Mouse (Mus musculus): ENCODE results near the gene Tubgcp2. TPM values are rescaled to one million over a fixed set of nuclear protein-coding genes. Genes with fewer than 3 reads are reported as not detected.

The Tubgcp2 gene
- polyA plus RNA-seq, 1 experiment from 2014 or later = 40.5 TPM

DNA sequence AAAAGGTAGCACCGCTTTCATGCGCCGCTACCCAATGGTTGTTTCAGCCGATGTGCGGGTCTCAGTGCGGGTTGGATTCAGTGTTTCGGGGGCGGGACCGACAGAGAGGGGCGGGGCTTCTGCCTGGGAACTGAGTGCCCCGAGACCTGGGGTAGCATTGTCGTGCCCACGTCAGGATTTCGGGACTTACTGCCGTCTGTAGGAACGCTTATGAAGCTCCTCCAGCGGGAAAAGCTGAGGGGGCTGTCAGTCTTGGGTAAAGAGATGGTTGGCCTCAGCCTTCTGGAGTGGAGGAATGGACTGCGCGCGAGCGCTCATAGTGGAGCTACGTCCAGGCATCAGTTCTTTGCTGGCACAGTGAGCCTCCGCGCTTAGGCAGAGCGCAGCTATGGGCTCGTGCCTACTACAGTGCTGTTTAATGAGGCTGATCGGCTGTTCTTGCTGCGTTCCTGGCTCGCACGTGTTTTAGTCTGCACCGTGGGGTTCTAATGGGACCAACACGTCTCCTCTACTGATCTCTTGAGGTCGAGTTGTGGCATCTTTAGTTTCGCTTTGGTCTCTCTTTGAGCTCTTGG, 12.7 kb upstream of the Tubgcp2 start:
- peaks cover 18% of the 10 kb centered on the region for H3K4me1 ChIP-seq (ENCODE audit: control insufficient read depth, insufficient read depth, low read length)
- H3K27me3 ChIP-seq (ENCODE audit: control insufficient read depth, insufficient read depth, low read length) = peaks cover 79% of the 10 kb centered on the region
- no peak overlapping the region for H3K27ac ChIP-seq (ENCODE audit: low read length)
- no peaks in the 10 kb centered on the region for H3K9me3 ChIP-seq (replicated peaks; ENCODE audit: control insufficient read depth, low read length)
- WGBS = under 1% methylated on average over 34 of the region's 34 CpGs
- peak; percentile 60; the same call in 1 of the 2 replicates for ATAC-seq (ENCODE audit: insufficient read depth, low FRiP score)
- 0 out of 2 replicates have a peak overlapping the region, but pooled peaks have one; percentile 12 for H3K9ac ChIP-seq (ENCODE audit: low read length)
- H3K4me2 ChIP-seq (ENCODE audit: low read depth, low read length) = peak overlapping the region; percentile 71
- no peaks in the 10 kb centered on the region for H3K36me3 ChIP-seq (ENCODE audit: control insufficient read depth, insufficient read depth, low read length)
- peak overlapping the region; percentile 45 for H3K4me3 ChIP-seq (replicated peaks; ENCODE audit: low read length)

GRCm38 (mm10) chr7:140048361-140049114, 12.1 kb upstream of the Tubgcp2 start, which contains the start of gene Msx3:
Gene Msx3, minus strand, starts transcription at chr7:140049089.
- Histone ChIP-seq H3K27me3 (ENCODE audit: control insufficient read depth, insufficient read depth, low read length) (peaks cover 76% of the 10 kb centered on the region), H3K4me2 (ENCODE audit: low read depth, low read length) (peak within 1 kb of the TSS; percentile 71), H3K27ac (ENCODE audit: low read length) (no peak within 1 kb of the TSS), H3K4me1 (ENCODE audit: control insufficient read depth, insufficient read depth, low read length) (peaks cover 18% of the 10 kb centered on the region), H3K36me3 (ENCODE audit: control insufficient read depth, insufficient read depth, low read length) (no peaks in the 10 kb centered on the region), H3K9me3 (replicated peaks; ENCODE audit: control insufficient read depth, low read length) (no peaks in the 10 kb centered on the region), H3K9ac (ENCODE audit: low read length) (0 out of 2 replicates have a peak within 1 kb of the TSS, but pooled peaks have one; percentile 12), H3K4me3 (replicated peaks; ENCODE audit: low read length) (peak within 1 kb of the TSS; percentile 45)
- ATAC-seq (ENCODE audit: insufficient read depth, low FRiP score) = peak; percentile 39; the same call in 1 of the 2 replicates
- WGBS = 1% methylated on average over 56 of the region's 56 CpGs

GRCm38 (mm10) chr7:140047811-140048311, 11.4 kb upstream of the Tubgcp2 start:
- Histone ChIP-seq H3K27me3 (ENCODE audit: control insufficient read depth, insufficient read depth, low read length) (peaks cover 76% of the 10 kb centered on the region), H3K9me3 (replicated peaks; ENCODE audit: control insufficient read depth, low read length) (no peaks in the 10 kb centered on the region), H3K4me1 (ENCODE audit: control insufficient read depth, insufficient read depth, low read length) (peaks cover 18% of the 10 kb centered on the region), H3K4me2 (ENCODE audit: low read depth, low read length) (peak overlapping the region; percentile 71), H3K36me3 (ENCODE audit: control insufficient read depth, insufficient read depth, low read length) (no peaks in the 10 kb centered on the region), H3K27ac (ENCODE audit: low read length) (no peak overlapping the region), H3K9ac (ENCODE audit: low read length) (0 out of 2 replicates have a peak overlapping the region, but pooled peaks have one; percentile 32), H3K4me3 (replicated peaks; ENCODE audit: low read length) (peak overlapping the region; percentile 45)
- no peak for ATAC-seq (ENCODE audit: insufficient read depth, low FRiP score)
- under 1% methylated on average over 33 of the region's 33 CpGs for WGBS

GRCm38 (mm10) chr7:140045546-140045945, 9.1 kb upstream of the Tubgcp2 start:
- Histone ChIP-seq H3K27me3 (ENCODE audit: control insufficient read depth, insufficient read depth, low read length) (peaks cover 59% of the 10 kb centered on the region), H3K27ac (ENCODE audit: low read length) (no peak overlapping the region), H3K4me2 (ENCODE audit: low read depth, low read length) (no peak overlapping the region), H3K9me3 (replicated peaks; ENCODE audit: control insufficient read depth, low read length) (no peaks in the 10 kb centered on the region), H3K4me1 (ENCODE audit: control insufficient read depth, insufficient read depth, low read length) (peaks cover 18% of the 10 kb centered on the region), H3K36me3 (ENCODE audit: control insufficient read depth, insufficient read depth, low read length) (peaks cover 5% of the 10 kb centered on the region; the same call in 1 of the 2 replicates), H3K4me3 (replicated peaks; ENCODE audit: low read length) (no peak overlapping the region), H3K9ac (ENCODE audit: low read length) (no peak overlapping the region)
- no peak for ATAC-seq (ENCODE audit: insufficient read depth, low FRiP score)
- 71% methylated on average over 4 of the region's 4 CpGs for WGBS

- Histone ChIP-seq H3K4me3 (replicated peaks; ENCODE audit: low read length) (no peak overlapping the region), H3K9me3 (replicated peaks; ENCODE audit: control insufficient read depth, low read length) (no peaks in the 10 kb centered on the region), H3K4me2 (ENCODE audit: low read depth, low read length) (no peak overlapping the region), H3K36me3 (ENCODE audit: control insufficient read depth, insufficient read depth, low read length) (peaks cover 6% of the 10 kb centered on the region; the same call in 1 of the 2 replicates), H3K9ac (ENCODE audit: low read length) (no peak overlapping the region), H3K27me3 (ENCODE audit: control insufficient read depth, insufficient read depth, low read length) (peaks cover 32% of the 10 kb centered on the region), H3K4me1 (ENCODE audit: control insufficient read depth, insufficient read depth, low read length) (peaks cover 3% of the 10 kb centered on the region; the same call in 1 of the 2 replicates), H3K27ac (ENCODE audit: low read length) (no peak overlapping the region)
- ATAC-seq (ENCODE audit: insufficient read depth, low FRiP score) = no peak
- 55% methylated on average over 3 of the region's 3 CpGs for WGBS
Observed at GRCm38 (mm10) chr7:140042728-140043127, 6.3 kb upstream of the Tubgcp2 start.

DNA sequence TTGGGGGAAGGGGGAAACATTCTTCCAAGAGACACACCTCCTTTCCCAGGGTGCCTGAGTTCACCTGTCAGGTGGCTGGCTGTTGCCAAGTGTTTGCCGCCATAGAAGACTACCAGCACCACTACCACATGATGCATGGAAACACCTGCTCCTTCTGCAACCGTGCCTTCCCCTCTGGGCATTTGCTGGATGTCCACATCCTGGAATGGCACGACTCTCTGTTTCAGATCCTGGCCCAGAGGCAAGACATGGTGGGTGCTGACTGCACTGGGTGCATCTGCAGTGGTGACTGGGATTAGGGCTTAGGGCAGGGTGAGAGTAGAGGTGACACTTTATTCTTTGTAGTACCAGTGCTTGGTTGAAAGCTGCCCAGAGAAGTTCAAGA, 694 bp upstream of the Tubgcp2 start:
- Histone ChIP-seq H3K36me3 (ENCODE audit: control insufficient read depth, insufficient read depth, low read length) (peaks cover 6% of the 10 kb centered on the region; the same call in 1 of the 2 replicates), H3K4me1 (ENCODE audit: control insufficient read depth, insufficient read depth, low read length) (peaks cover 18% of the 10 kb centered on the region), H3K4me2 (ENCODE audit: low read depth, low read length) (peak overlapping the region; percentile 97), H3K27me3 (ENCODE audit: control insufficient read depth, insufficient read depth, low read length) (no peaks in the 10 kb centered on the region), H3K9me3 (replicated peaks; ENCODE audit: control insufficient read depth, low read length) (no peaks in the 10 kb centered on the region), H3K27ac (ENCODE audit: low read length) (no peak overlapping the region), H3K9ac (ENCODE audit: low read length) (peak overlapping the region; percentile 93; the same call in 1 of the 2 replicates), H3K4me3 (replicated peaks; ENCODE audit: low read length) (peak overlapping the region; percentile 88)
- ATAC-seq (ENCODE audit: insufficient read depth, low FRiP score) = no peak
- 35% methylated on average over 3 of the region's 3 CpGs for WGBS

GRCm38 (mm10) chr7:140035456-140035855, 1.0 kb downstream of the Tubgcp2 start:
- H3K4me3 ChIP-seq (replicated peaks; ENCODE audit: low read length) = peak overlapping the region; percentile 88
- H3K27ac ChIP-seq (ENCODE audit: low read length) = peak overlapping the region; percentile 87; the same call in 1 of the 2 replicates
- no peak for ATAC-seq (ENCODE audit: insufficient read depth, low FRiP score)
- peak overlapping the region; percentile 97 for H3K4me2 ChIP-seq (ENCODE audit: low read depth, low read length)
- H3K27me3 ChIP-seq (ENCODE audit: control insufficient read depth, insufficient read depth, low read length) = no peaks in the 10 kb centered on the region
- peaks cover 5% of the 10 kb centered on the region; the same call in 1 of the 2 replicates for H3K36me3 ChIP-seq (ENCODE audit: control insufficient read depth, insufficient read depth, low read length)
- H3K9me3 ChIP-seq (replicated peaks; ENCODE audit: control insufficient read depth, low read length) = no peaks in the 10 kb centered on the region
- H3K4me1 ChIP-seq (ENCODE audit: control insufficient read depth, insufficient read depth, low read length) = peaks cover 18% of the 10 kb centered on the region
- WGBS = 20% methylated on average over 7 of the region's 7 CpGs
- H3K9ac ChIP-seq (ENCODE audit: low read length) = peak overlapping the region; percentile 93

GRCm38 (mm10) chr7:140033386-140033785, 3.1 kb downstream of the Tubgcp2 start:
- Histone ChIP-seq H3K4me3 (replicated peaks; ENCODE audit: low read length) (no peak overlapping the region), H3K36me3 (ENCODE audit: control insufficient read depth, insufficient read depth, low read length) (peaks cover 18% of the 10 kb centered on the region), H3K9ac (ENCODE audit: low read length) (no peak overlapping the region), H3K4me2 (ENCODE audit: low read depth, low read length) (no peak overlapping the region), H3K4me1 (ENCODE audit: control insufficient read depth, insufficient read depth, low read length) (peaks cover 18% of the 10 kb centered on the region), H3K27me3 (ENCODE audit: control insufficient read depth, insufficient read depth, low read length) (no peaks in the 10 kb centered on the region), H3K27ac (ENCODE audit: low read length) (no peak overlapping the region), H3K9me3 (replicated peaks; ENCODE audit: control insufficient read depth, low read length) (no peaks in the 10 kb centered on the region)
- ATAC-seq (ENCODE audit: insufficient read depth, low FRiP score) = no peak
- 96% methylated on average over 9 of the region's 9 CpGs for WGBS

DNA sequence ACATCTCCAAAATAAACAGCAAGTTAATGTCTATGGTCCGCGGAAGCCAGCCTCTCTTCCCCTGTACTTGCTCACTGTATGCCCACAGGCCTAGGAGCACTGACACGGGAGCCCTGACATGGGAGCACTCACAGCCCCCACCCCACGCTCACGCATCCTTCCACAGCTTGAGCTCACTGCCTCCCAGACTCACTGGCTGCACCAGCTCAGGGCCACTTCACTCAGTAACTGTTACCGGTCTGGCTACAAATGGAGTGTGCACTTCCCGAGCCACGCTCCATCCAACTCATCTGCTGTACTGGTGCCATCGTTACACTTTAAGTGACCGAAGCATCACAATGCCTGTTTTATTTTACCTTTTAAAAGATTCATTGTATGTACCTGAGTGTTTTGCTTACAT, 4.1 kb downstream of the Tubgcp2 start:
- WGBS = 96% methylated on average over 10 of the region's 10 CpGs
- Histone ChIP-seq H3K4me2 (ENCODE audit: low read depth, low read length) (no peak overlapping the region), H3K9me3 (replicated peaks; ENCODE audit: control insufficient read depth, low read length) (no peaks in the 10 kb centered on the region), H3K9ac (ENCODE audit: low read length) (no peak overlapping the region), H3K4me3 (replicated peaks; ENCODE audit: low read length) (no peak overlapping the region), H3K4me1 (ENCODE audit: control insufficient read depth, insufficient read depth, low read length) (peaks cover 18% of the 10 kb centered on the region), H3K27ac (ENCODE audit: low read length) (no peak overlapping the region), H3K27me3 (ENCODE audit: control insufficient read depth, insufficient read depth, low read length) (no peaks in the 10 kb centered on the region), H3K36me3 (ENCODE audit: control insufficient read depth, insufficient read depth, low read length) (peaks cover 23% of the 10 kb centered on the region)
- ATAC-seq (ENCODE audit: insufficient read depth, low FRiP score) = no peak

Data from stomach, embryonic 16.5 days (tissue).